Mouse (Mus musculus) monocyte, adult 5-6 weeks (primary cell): ENCODE measurements around the gene Dlg2. TPM values are rescaled to one million over a fixed set of nuclear protein-coding genes. Genes with fewer than 3 reads are reported as not detected.

Source experiments
- ATAC-seq: fragments of 153-309, 156-312 bp; replicated peaks from 2 replicates; pipeline ENCODE4 v1.8.0; 2017; ENCODE audit warnings: mild to moderate bottlenecking; ENCODE audit not compliant: low TSS enrichment, insufficient number of reproducible peaks, severe bottlenecking, poor library complexity, low FRiP score
- total RNA-seq: library from RNA; stranded (forward); fragments of 200-1000, 200-491, 200-594 nt; gene quantifications from 3 replicates; pipeline ENCODE4 v1.2.3, GENCODE M21; 2017

Dlg2 gene
- total RNA-seq, 1 experiment from 2014 or later, result 1.7 TPM

DNA sequence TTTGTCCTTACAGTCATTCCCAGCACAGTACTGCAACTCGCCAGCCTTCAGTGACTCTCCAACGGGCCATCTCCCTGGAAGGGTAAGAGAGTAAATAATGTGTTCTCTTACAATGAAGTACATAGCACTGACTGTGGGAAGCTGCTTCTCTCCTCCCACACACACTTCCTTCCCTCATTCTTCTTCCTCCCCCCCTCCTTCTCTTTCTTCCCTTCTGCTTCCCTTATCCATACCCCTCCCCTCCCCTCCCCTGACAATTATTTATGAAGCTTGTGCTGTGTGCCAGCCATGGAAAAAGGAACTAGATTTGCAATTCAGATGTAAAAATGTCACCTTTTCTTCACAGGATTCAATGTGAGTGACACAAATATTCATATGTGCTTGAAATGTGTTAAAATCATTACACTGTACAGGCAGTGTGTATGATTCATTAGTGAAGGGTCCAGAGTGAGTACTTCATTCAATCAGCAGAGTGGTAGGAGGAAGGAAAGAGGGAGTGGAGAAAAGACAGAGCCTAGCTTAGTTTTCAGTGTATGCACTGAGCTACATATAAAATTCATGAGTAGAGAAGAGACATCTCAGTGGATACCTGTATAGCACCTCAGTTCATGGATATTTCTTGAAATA is 1564.4 kb downstream of the Dlg2 start:
- no peak for ATAC-seq

DNA sequence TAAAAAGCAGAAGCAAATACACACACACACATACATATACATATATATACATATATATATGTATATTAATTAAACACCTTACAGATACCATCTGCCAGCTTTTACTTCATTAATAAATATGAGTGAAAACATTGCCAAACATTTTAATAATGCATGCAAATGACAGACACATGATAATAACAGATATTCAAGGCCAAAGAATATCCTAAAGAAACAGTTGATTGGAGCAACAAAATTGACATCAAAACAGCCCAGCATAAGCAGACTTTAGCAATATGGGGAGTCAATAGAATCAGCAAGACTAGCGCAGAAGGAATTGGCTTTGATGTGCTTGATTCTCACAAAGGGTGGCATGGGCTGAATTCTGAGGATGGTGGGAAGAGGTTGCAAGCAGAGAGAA is 1568.5 kb downstream of the Dlg2 start:
- ATAC-seq, result no peak

DNA sequence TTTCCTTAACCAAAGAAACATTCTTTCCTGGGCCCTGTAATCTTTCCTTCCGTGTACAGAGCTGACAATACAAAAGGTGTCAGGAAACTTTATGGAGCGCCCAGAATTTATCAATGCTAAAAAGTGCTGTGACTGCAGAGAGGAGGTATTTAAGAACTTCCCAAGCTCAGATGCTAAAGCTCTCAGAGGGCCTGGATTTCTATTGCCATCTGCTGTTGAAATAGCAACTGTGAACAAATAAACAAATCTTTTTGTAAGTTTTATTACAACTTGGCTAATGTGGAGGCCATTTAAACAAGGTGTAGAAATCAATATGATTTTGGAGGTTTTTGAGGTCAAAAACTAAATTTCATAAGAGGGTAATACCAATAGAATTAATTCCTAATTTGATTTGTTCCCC is 1570.8 kb downstream of the Dlg2 start:
- no peak for ATAC-seq

DNA sequence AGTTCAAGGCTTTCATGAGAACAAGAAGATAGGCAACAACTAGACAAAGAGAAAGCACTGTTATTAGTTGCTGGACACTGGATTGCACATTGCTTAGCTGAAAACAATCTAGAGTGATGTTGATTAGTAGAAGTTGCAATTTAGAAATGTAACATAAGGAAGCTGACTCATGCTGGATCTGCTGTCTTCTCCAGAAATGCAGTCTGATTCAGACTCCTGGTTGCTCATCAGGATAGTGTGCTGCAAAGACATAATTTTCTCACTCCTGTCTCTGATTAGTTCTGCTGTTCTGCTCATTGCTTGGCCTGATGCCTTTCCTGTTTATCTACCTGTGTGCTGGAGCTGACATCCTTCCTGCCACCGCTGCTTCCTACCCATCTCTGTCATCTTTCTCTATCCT is 1572.4 kb downstream of the Dlg2 start:
- ATAC-seq, result no peak

DNA sequence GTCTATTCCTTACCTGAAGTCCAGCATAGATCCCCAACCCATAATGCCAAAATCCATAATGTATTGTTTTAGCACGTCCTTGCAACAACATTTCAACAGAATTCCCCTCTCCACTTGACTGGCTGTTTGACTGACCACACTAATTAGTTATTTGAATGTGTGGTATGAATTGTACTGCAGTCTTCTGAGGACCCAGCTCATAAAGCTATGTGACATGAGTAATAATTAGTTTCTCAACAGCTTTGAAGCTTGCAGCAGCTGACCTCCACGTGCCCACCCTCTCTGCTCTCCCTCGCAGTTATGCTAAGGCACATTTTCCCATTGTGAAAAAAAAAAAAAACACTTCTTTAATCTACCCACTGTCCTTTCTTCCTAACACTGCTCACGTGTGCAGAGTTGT is 1590.4 kb downstream of the Dlg2 start:
- ATAC-seq, result no peak

DNA sequence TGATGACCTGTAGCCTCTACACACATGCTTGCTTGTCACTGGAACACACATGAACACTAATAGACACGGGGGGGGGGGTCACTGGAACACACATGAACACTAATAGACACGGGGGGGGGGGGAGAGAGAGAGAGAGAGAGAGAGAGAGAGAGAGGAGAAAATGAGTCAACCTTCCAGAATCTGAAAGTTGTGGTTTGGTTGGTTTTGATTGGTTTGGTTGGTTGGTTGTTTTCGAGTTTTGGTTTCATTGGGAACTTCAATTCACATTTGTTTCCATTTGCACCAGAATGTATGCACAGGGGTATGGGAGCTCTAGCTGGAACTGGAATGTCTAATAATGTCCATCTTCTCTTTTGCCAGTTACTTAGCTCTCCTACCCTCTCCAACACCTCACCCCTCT is 1611.0 kb downstream of the Dlg2 start:
- no peak for ATAC-seq

DNA sequence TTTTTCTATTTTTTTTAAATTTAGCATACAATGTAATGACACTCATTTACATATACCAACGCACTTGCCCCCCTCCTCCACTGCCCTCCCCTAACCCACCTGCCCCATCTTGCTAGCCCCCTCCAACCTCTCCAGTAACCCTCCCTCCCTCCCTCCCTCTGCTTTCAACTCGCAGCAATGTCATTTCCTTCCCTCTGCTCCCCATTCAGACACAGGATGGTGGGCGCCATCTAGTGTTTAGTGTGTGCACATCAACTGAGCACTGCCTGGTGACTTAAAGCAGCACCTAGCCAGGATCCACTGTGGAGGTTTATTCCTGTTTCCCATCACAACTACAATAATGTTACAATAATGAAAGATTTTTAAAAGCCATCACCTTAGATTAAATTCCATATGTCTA is 1617.4 kb downstream of the Dlg2 start:
- no peak for ATAC-seq

DNA sequence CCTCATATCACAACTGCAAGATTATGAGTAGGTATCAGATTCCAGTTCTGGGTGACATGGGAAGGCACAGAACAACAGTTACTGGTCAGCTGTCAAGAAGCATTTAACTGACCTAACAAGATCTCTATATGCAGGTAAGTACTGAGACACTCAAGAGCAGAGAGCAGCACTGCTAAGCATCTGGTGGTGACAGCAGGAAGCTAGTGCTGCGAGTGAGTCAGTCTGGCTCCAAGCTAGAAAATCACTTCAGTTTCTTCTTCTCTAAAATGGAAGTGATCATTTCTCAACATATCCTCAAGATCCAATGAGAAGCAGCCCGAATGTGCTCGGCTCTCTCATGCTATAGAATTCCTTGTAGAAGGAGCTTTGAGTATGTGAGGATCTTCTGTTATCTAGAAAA is 1618.7 kb downstream of the Dlg2 start:
- ATAC-seq, result no peak

DNA sequence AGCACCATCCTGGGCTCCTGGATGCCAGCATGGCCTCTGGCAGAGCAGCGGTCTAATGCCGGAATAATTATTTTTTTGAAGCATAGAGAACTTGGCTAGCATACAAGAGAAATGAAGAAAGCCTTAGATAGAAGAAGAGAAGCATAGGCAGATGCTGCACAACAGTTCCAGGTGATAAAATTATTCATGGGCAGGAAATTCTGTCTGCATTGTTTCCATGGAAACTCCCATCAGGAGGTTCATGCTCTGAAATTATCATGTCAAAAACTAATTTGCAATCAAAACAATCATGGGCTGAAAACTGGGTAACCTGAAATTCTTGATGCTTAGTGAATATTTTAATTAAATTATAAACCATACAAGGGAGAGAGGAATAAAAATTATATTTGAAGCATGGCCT is 1624.4 kb downstream of the Dlg2 start:
- ATAC-seq, result no peak

DNA sequence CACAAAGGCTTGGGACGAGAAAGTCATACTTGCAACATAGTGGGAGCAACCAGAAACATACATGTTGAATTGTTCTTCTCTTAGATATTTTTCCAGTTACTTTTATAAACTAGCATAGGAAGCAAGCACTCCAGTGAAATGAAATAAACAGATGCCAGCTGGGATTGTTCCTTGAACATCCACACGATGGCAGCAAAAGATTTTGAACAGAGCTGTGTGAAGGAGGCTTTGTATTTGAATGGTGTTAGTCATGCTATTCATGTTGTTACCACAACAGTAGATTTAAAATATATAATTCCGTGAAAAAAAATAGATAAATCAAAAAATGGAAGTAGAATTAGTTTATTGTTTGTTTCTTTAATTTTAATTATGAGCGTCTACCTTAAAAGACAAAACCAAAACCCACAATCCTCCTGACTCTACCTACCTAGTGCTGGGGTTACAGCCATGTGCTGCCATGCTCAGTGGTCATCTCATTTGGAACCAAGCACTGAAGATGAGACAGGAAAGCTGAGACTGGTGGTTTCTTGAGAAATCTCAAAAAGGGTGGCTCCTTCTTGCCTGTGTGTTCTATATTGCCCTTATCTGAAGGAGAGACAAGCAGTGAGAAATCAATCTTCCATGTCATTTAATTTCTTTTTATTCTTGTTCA is 1626.5 kb downstream of the Dlg2 start:
- no peak for ATAC-seq

DNA sequence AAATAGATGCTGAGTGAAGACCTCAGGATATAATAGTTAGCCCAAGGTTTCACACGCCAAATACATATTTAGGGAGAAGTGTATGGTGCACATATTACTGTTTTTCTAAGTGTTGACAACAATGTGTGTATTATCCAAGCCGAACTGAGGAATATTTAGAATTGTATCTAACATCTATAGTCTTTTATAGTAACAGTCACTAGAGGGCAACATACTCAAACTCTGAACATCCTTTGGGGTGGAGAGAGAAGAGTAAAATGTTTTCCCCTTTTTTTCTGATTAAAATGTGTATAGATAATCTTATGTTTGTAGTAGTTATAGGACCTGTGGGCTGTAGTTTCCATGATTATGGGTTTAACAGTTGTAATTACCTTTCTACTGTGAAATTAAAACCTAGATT is 1629.0 kb downstream of the Dlg2 start:
- ATAC-seq, result no peak

DNA sequence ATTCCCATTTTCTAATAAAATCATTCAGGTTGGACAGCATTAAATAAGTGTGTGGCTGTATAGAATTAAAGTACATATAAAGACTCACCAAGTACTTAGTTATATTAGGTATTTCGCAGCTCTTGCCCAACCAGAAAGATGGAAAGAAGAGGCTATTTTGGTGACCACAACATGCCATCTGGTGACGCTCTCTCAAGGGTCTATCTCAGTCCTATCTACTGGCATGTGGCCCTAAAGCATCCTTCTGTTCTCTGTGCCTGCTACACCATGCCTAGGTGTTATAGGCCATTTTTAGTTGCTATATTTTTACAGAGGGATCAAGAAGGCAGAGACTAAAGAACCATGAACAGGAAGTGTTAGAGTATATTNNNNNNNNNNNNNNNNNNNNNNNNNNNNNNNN is 1629.5 kb downstream of the Dlg2 start:
- ATAC-seq, result no peak

DNA sequence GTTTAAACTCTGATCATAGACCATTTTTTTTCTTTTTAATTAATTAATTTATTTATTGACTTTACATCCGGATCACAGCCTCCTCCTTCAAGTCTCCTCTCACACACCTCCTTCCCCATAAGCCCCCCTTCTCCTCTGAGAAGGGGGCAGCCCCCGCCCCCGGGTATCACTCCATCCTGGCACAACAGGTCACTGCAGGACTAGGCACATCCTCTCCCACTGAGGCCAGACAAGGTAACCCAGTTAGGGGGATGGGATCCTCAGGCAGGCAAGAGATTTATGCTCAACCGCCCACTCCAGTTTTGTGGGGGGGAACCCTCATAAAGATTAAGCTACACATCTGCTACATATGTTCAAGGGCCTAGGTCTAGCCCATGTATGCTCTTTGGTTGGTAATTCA is 1636.6 kb downstream of the Dlg2 start:
- no peak for ATAC-seq

DNA sequence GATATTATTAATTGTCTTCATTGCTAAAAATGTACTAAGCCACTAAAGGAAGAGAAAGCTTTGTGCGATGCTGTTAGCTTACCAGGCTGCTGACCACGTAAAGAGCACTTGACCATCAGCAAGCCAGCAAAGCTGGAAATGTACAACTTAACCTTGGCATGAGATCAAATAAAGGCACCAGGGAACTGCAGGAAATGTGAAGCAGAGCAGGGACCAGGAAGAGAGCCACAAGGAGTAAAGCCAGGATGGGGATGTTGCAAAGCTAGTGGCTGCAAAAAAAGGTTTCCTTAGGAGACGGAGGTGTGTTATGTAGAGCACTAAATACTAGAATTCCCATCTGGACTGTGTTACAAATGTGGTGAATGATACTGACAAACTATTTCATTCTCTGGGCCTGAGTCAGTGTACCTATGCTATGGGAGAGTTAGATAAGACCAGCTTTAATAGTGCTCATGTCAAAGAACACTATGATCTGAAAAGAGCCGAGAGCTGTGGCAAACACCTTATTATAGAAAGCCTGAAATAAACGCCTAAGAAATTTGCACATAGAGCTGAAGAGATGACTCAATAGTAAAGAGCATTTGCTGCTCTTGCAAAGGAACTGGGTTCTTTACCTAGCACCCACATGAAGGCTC is 1638.9 kb downstream of the Dlg2 start:
- no peak for ATAC-seq

DNA sequence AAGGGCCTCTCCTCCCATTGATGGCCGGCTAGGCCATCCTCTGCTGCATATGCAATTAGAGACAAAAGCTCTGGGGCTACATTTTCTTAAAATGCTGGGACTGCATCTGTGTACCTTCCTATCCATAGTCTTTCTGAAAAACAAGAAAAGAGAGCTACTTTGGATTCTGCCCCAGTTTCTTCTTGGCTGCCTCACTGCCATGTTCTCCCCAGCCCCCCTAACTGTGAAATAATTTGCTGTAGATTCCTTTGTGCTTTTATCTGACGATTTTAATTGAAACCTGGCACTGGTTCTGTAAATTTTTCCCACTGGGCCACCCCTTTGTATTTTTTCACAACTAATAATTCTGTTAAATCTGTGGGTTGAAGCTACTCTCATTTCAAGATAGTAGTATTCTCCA is 1646.8 kb downstream of the Dlg2 start:
- no peak for ATAC-seq

DNA sequence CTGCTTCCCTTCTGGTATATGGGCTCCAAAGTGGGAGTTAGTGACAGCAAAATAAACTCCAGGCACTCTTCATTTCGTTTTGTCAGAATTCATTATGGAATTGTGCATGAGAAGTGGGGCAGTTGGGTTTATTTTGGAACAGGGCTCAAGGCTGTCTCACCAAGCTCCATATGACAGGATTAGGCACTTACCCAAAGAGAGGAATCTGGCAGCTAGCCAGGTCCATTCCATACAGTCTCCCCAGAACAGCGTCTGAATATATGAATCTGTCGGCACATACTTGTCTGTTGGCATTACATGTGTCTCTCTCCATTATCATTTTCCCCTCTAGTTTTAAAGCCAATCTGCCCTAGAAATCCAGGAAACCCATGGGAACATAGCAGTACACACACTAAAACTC is 1649.4 kb downstream of the Dlg2 start:
- no peak for ATAC-seq

DNA sequence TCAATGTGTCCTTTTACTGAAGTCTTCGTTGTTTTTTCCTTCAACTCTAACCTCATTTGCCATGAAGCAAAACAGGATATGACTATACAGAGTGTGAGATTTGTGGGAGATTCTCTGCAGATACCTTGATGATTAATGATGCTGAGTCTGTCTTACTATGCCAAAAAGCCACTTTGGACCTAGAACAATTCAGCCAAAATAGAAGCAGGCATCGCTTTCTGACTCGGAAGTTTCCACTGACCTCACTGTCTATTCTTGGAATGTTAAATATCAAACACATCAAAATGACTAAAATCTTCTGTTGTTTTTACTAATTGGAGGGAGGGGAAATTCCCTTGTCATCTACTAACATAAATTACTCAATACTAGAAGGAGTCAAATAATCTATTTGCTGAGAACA is 1657.8 kb downstream of the Dlg2 start:
- ATAC-seq, result no peak

DNA sequence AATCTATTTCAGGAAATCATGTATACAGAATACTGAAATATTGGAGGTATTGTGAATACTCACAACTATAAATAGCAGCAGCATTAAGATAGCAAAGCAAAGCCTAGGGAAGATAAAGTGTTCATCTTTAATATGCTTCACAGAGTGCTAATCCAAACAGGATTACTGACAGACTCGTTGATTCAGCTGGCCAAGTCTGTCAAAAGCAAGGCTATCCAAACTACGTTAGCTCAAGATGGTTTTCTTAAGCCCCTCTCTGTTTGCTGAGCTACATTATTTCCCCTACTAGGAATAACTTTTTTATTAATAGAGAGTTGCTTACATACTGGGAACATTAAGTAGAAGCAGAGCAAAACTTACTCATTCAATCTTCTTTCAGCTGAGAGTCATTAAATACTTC is 1659.2 kb downstream of the Dlg2 start:
- no peak for ATAC-seq

DNA sequence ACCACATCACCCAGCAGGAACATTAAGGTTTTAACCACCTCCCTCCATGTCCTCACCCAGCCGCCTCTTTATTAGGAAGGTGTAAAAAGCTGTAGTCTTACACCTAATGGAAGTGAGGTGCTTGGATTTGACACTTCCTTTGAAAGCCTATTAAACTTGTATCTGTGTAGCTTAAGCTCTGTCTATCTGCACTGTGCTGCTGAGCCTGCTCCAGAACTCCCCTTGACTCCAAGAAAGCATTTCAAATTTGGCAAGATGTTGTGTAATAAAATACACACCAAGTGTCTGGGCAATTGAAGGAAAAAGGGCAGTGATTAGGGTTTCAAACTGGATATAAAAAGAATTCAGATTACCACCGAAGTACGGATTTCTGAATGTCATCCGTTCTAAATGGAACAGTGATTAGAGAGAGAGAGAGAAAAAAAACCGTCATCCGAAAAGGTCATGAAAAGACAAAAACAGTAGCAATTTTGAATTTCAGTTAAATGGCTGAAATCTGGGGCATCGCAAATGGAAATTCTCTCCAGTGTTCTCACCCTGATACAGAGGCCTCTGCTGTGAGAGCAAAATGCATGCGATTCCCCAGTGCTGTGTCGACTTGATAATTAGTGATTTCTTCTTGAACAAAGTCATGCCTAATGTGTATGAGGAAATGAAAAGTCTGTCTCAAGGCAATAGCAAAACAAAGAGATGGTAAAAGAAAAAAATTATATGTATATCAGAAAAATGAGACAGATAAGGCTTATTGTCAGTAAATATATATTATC is 1663.8 kb downstream of the Dlg2 start:
- no peak for ATAC-seq

DNA sequence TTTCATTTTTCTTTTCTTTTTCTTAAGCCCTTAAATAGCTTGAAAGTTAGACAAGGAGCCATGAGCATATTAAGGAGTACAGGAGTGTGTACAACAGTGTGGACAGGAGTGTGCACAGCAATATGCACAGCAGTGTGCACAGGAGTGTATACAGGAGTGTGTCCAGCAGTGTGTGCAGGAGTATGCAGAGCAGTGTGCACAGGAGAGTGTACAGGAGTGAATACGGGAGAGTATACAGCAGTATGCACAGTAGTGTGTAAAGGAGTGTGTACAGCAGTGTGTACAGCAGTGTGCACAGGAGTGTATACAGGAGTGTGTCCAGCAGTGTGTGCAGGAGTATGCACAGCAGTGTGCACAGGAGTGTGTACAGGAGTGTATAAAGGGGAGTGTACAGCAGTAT is 1671.0 kb downstream of the Dlg2 start:
- peak; percentile 40; the same call in 1 of the 2 replicates for ATAC-seq
